Mouse (Mus musculus): ENCODE measurements around the gene Postn.

DNA sequence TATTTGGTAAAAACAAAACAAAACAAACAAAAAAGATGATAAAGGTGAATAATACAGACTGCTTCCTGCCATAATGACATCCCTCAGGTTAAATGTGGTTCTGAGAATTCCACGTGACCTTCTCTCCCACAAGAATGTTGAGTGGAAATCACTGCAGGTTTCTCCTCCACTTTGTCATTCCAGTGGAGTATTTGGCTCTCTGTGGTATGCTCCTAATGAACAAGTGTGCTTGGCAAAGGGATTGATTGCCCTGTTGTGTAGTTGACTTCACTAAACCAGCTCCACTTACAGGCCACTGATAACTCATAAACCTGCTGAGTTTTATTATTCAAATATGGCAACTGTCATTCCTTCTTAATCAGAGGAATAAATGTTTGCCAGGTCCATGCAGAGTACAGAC is 39.7 kb downstream of the Postn start:
- TF ChIP-seq CTCF (IDR thresholded peaks at IDR 0.05; ENCODE audit: insufficient read depth, low read depth, low read length) (no peak), POLR2A (IDR thresholded peaks at IDR 0.05; ENCODE audit: insufficient read depth, low read depth, low read length) (no peak)
